In the genomic region with DNA sequence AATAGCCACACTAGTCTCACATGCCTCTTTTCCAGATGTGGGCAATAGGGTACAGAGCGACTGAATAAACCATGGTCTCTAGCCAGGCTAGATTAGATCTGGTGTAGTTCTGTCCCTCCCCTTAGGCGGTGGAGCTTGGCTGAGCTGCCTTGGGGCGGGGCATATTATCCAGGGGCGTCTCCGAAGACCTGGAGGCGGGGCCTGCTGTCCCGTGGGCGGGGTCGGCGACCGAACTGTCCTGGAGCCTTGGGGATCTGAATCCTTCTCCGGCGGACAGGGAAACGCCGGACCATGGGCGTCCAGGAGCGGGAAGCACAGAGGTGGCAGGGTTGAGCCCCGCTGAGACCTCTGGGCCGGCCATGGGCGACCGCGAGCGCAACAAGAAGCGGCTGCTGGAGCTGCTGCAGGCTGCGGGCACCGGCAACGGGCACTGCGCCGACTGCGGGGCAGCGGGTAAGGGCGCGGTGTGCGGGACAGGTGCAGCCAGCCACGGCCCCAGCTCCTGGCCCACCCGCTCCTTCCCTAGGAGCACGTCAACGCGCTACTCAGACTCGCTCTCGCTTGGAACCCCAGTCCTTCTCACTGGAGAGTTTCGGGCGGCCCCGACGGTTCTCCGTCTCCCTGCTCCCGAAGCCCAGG, we compare ENCODE assay signal across 7 mouse cellular contexts. TPM values are rescaled to one million over a fixed set of nuclear protein-coding genes. Genes with fewer than 3 reads are reported as not detected.
DNase-seq lines count a peak whose midpoint lies in the region; ATAC-seq and TF ChIP-seq lines count a peak whose summit lies in the region.

Gene Adap2, plus strand, starts transcription at position 249 of the 639 bp plus-strand sequence.

- H3K36me3 ChIP-seq in limb, embryonic 14.5 days (ENCODE audit: control insufficient read depth, insufficient read depth, low read length), result no peaks in the 10 kb centered on the region
- no peaks in the 10 kb centered on the region for H3K36me3 ChIP-seq in midbrain, embryonic 15.5 days (replicated peaks)

- peaks cover 24% of the 10 kb centered on the region for H3K27me3 ChIP-seq in limb, embryonic 14.5 days (ENCODE audit: control insufficient read depth, insufficient read depth, low read length)
- H3K27me3 ChIP-seq in midbrain, embryonic 15.5 days (replicated peaks), result peaks cover 44% of the 10 kb centered on the region

- peak; percentile 82 for ATAC-seq in limb, embryonic 14.5 days (ENCODE audit: low FRiP score, low read depth)
- ATAC-seq in midbrain, embryonic 15.5 days (replicated peaks), result no peak; the same call in 1 of the 2 replicates

- H3K4me2 ChIP-seq in limb, embryonic 14.5 days (replicated peaks; ENCODE audit: low read depth, low read length, severe bottlenecking), result peak within 1 kb of the TSS; percentile 71
- H3K4me2 ChIP-seq in midbrain, embryonic 15.5 days, result peak within 1 kb of the TSS; percentile 56

- no peak for TF ChIP-seq POLR2A in brain, embryonic 14.5 days (IDR thresholded peaks at IDR 0.05; ENCODE audit: borderline replicate concordance, extremely low read depth, insufficient read depth, insufficient read length, poor library complexity, severe bottlenecking)
- peak; percentile 35; the same call in 1 of the 2 replicates for TF ChIP-seq POLR2A in embryonic fibroblast, embryonic 13.5 days (IDR thresholded peaks at IDR 0.05; ENCODE audit: low read depth, low read length)
- no peak for TF ChIP-seq POLR2A in limb, embryonic 14.5 days (IDR thresholded peaks at IDR 0.05; ENCODE audit: borderline replicate concordance, extremely low read depth, insufficient read depth, insufficient read length)

- peak within 1 kb of the TSS; percentile 38 for H3K9ac ChIP-seq in limb, embryonic 14.5 days (ENCODE audit: low read depth, low read length, severe bottlenecking)
- H3K9ac ChIP-seq in midbrain, embryonic 15.5 days, result peak within 1 kb of the TSS; percentile 29

- peak; percentile 76 for DNase-seq in brain, embryonic 14.5 days (ENCODE audit: low read depth)
- peak; percentile 93 to 94 for DNase-seq in heart, adult 9 months (ENCODE audit: low spot score in 2 of 2)
- DNase-seq in kidney, adult 9 months, result peak; percentile 98
- DNase-seq in limb, embryonic 14.5 days (ENCODE audit: low spot score), result peak; percentile 58
- DNase-seq in spleen, adult 18-20 months, result peak; percentile 82 to 92

- H3K4me1 ChIP-seq in embryonic fibroblast, embryonic 13.5 days (ENCODE audit: control insufficient read depth, insufficient read depth, low read length), result peaks cover 6% of the 10 kb centered on the region; the same call in 1 of the 2 replicates
- no peaks in the 10 kb centered on the region for H3K4me1 ChIP-seq in limb, embryonic 14.5 days (ENCODE audit: control insufficient read depth, insufficient read depth, low read length)
- H3K4me1 ChIP-seq in midbrain, embryonic 15.5 days, result peaks cover 8% of the 10 kb centered on the region; the same call in 1 of the 2 replicates

- 0 out of 2 replicates have a peak within 1 kb of the TSS, but pooled peaks have one; percentile 24 for H3K27ac ChIP-seq in embryonic fibroblast, embryonic 13.5 days (ENCODE audit: insufficient read depth, low read length)
- no peak within 1 kb of the TSS for H3K27ac ChIP-seq in limb, embryonic 14.5 days (replicated peaks; ENCODE audit: low read depth, low read length)
- no peak within 1 kb of the TSS for H3K27ac ChIP-seq in midbrain, embryonic 15.5 days

- WGBS in limb, embryonic 14.5 days, result 3% methylated on average over 42 of the region's 47 CpGs
- WGBS in midbrain, embryonic 15.5 days, result 2% methylated on average over 47 of the region's 47 CpGs

- H3K9me3 ChIP-seq in limb, embryonic 14.5 days (ENCODE audit: control insufficient read depth, low read length), result no peaks in the 10 kb centered on the region
- no peaks in the 10 kb centered on the region for H3K9me3 ChIP-seq in midbrain, embryonic 15.5 days

- peak within 1 kb of the TSS; percentile 35 for H3K4me3 ChIP-seq in embryonic fibroblast, embryonic 13.5 days (ENCODE audit: insufficient read depth, low read length)
- peak within 1 kb of the TSS; percentile 50 for H3K4me3 ChIP-seq in limb, embryonic 14.5 days (replicated peaks; ENCODE audit: low read length)
- peak within 1 kb of the TSS; percentile 39 for H3K4me3 ChIP-seq in midbrain, embryonic 15.5 days

- TF ChIP-seq CTCF in brain, embryonic 14.5 days (IDR thresholded peaks at IDR 0.05; ENCODE audit: borderline replicate concordance, extremely low read depth, insufficient read depth, insufficient read length), result no peak
- no peak for TF ChIP-seq CTCF in embryonic fibroblast, embryonic 13.5 days (IDR thresholded peaks at IDR 0.05; ENCODE audit: borderline replicate concordance, insufficient read depth, low read length)

RNA-seq across cellular contexts. Expression of gene Adap2, which starts in this region (rescaled TPM):
- polyA plus RNA-seq in brain, embryonic 14.5 days (2012; rRNA removed), result 1.2 and 3.1 TPM in 2 replicates
- polyA plus RNA-seq in embryonic fibroblast, embryonic 13.5 days (2011; ENCODE audit: insufficient read length, low read depth, missing spikeins), result not detected in 2 replicates
- 1.2 and 2.8 TPM in 2 replicates for polyA plus RNA-seq in limb, embryonic 14.5 days (2012; rRNA removed)
- 1.5 and 2.4 TPM in 2 replicates for polyA plus RNA-seq in limb, embryonic 14.5 days (2014; fragmentation: Nextera tagmentation; extraction: Ambion mirVana)
- polyA plus RNA-seq in midbrain, embryonic 15.5 days (2015; fragmentation: Nextera tagmentation; extraction: Ambion mirVana), result 4.2 and 4.3 TPM in 2 replicates
